Comparison of ENCODE assay signal across 13 mouse cellular contexts in genomic region chr8:115524713-115525112, GRCm38 (mm10).
DNase-seq lines count a peak whose midpoint lies in the region; ATAC-seq and TF ChIP-seq lines count a peak whose summit lies in the region.
"Had no signal": no experiment of that assay in that cellular context is flagged by ENCODE, and none has a peak within 500 bp of the region (broad histone marks: within the 10 kb centered on the region; RNA-seq: fewer than 3 reads in every experiment).

No protein-coding gene starts in this region.

- 54% methylated on average over 8 of the region's 8 CpGs for WGBS in lung, embryonic 16.5 days
- 63% methylated on average over 8 of the region's 8 CpGs for WGBS in stomach, postnatal 0 days

- TF ChIP-seq EP300 in stomach, postnatal 0 days (optimal IDR thresholded peaks at IDR 0.05), result no peak

- no peaks in the 10 kb centered on the region for H3K4me1 ChIP-seq in lung, embryonic 16.5 days (replicated peaks; ENCODE audit: control insufficient read depth, insufficient read depth, low read length)
- H3K4me1 ChIP-seq in stomach, postnatal 0 days (replicated peaks; ENCODE audit: control insufficient read depth, insufficient read depth), result no peaks in the 10 kb centered on the region
- H3K4me1 ChIP-seq: forebrain, embryonic 13.5 days; limb, embryonic 13.5 days had no signal

- H3K36me3 ChIP-seq in lung, embryonic 16.5 days (ENCODE audit: control insufficient read depth, insufficient read depth, low read length), result no peaks in the 10 kb centered on the region
- no peaks in the 10 kb centered on the region for H3K36me3 ChIP-seq in stomach, postnatal 0 days (ENCODE audit: control insufficient read depth, insufficient read depth, low read length)
- H3K36me3 ChIP-seq: hindbrain, embryonic 10.5 days; limb, embryonic 13.5 days had no signal

- no peak overlapping the region for H3K4me2 ChIP-seq in lung, embryonic 16.5 days (ENCODE audit: low read depth, low read length)
- no peak overlapping the region for H3K4me2 ChIP-seq in stomach, postnatal 0 days (replicated peaks; ENCODE audit: low read depth)
- H3K4me2 ChIP-seq: forebrain, embryonic 13.5 days; heart, embryonic 11.5 days; limb, embryonic 13.5 days had no signal

- H3K9me3 ChIP-seq in lung, embryonic 16.5 days (ENCODE audit: control insufficient read depth, low read length), result no peaks in the 10 kb centered on the region
- H3K9me3 ChIP-seq in stomach, postnatal 0 days (ENCODE audit: control insufficient read depth, low read length), result no peaks in the 10 kb centered on the region
- H3K9me3 ChIP-seq: forebrain, embryonic 13.5 days; hindbrain, embryonic 10.5 days; limb, embryonic 13.5 days had no signal

- no peak overlapping the region for H3K9ac ChIP-seq in lung, embryonic 16.5 days (ENCODE audit: low read length)
- H3K9ac ChIP-seq in stomach, postnatal 0 days (ENCODE audit: low read length), result no peak overlapping the region
- H3K9ac ChIP-seq: forebrain, embryonic 13.5 days; limb, embryonic 13.5 days had no signal

- peak; percentile 33 for DNase-seq in cerebellum, adult 9-11 months
- DNase-seq in lung, postnatal 4 days, result no peak
- peak; percentile 68 to 71 for DNase-seq in cerebellum, postnatal 14 days
- DNase-seq in stomach, postnatal 0 days (ENCODE audit: low spot score), result peak; percentile 15
- no peak for DNase-seq in urinary bladder, postnatal 10 days (ENCODE audit: low spot score)
- DNase-seq: kidney, adult 8-10 months had no signal

- H3K4me3 ChIP-seq in lung, embryonic 16.5 days (ENCODE audit: low read length), result no peak overlapping the region
- H3K4me3 ChIP-seq in stomach, postnatal 0 days (ENCODE audit: low read depth, low read length), result no peak overlapping the region
- H3K4me3 ChIP-seq: forebrain, embryonic 13.5 days; hindbrain, embryonic 10.5 days; left cerebral cortex, adult 2 months; limb, embryonic 13.5 days had no signal

- H3K27me3 ChIP-seq in lung, embryonic 16.5 days (ENCODE audit: control insufficient read depth, insufficient read depth, low read depth, low read length), result no peaks in the 10 kb centered on the region
- H3K27me3 ChIP-seq in stomach, postnatal 0 days (ENCODE audit: control insufficient read depth, insufficient read depth, low read length), result no peaks in the 10 kb centered on the region
- H3K27me3 ChIP-seq: forebrain, embryonic 13.5 days; limb, embryonic 13.5 days had no signal

- no peak overlapping the region for H3K27ac ChIP-seq in lung, embryonic 16.5 days (ENCODE audit: low read length)
- H3K27ac ChIP-seq in stomach, postnatal 0 days (replicated peaks), result no peak overlapping the region
- H3K27ac ChIP-seq: forebrain, embryonic 13.5 days; hindbrain, embryonic 10.5 days; left cerebral cortex, adult 2 months; limb, embryonic 13.5 days had no signal

- no peak for TF ChIP-seq CTCF in stomach, postnatal 0 days (IDR thresholded peaks at IDR 0.05; ENCODE audit: low read depth)

- ATAC-seq in cerebellum, adult (ENCODE audit: insufficient number of reproducible peaks, low FRiP score, low TSS enrichment), result no peak
- ATAC-seq in lung, embryonic 16.5 days (ENCODE audit: low read depth), result peak; percentile 23; the same call in 1 of the 2 replicates
- no peak; the same call in 1 of the 2 replicates for ATAC-seq in stomach, postnatal 0 days (ENCODE audit: low FRiP score, low TSS enrichment)
- ATAC-seq: forebrain, embryonic 13.5 days had no signal

Comparison
In these comparisons a context has a peak if more than half of its experiments do, and no peak if none do; other contexts are left out.
1. DNase-seq: peak in cerebellum, adult 9-11 months (single experiment), cerebellum, postnatal 14 days (2 of 2) and stomach, postnatal 0 days (single experiment); none in lung, postnatal 4 days (0 of 2) and urinary bladder, postnatal 10 days (single experiment).